Mouse (Mus musculus): ENCODE results near the gene Abtb2. TPM values are rescaled to one million over a fixed set of nuclear protein-coding genes. Genes with fewer than 3 reads are reported as not detected.
A peak's percentile ranks its signal among the peaks of the same experiment; 100 is the strongest.

The Abtb2 gene
- polyA plus RNA-seq, 1 experiment, result 16.0 TPM

DNA sequence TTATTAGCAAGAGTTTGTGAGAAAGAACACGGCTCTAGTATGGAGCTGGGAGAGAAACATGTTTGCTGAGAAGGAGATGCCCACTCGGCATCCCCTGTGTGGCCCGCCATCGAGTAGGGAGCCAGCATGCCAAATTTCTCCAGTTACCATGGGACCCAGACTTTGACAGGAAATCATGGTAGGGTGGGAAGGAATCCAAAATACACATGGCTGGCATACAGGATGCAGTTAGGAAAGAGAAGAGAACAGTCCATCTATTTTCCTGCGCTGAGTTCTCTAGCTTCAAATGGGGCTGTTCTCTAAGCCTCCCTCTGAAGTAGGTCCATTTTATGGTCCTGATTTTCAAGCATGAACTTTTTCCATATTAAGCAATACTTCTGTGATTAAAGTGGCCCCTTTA lies 22.7 kb downstream of the Abtb2 start:
- Histone ChIP-seq H3K27ac (ENCODE audit: insufficient read depth, low read length) (no peak overlapping the region), H3K4me1 (ENCODE audit: control insufficient read depth, insufficient read depth, low read length) (peaks cover 9% of the 10 kb centered on the region), H3K27me3 (ENCODE audit: control insufficient read depth, insufficient read depth, low read length) (no peaks in the 10 kb centered on the region), H3K4me3 (replicated peaks; ENCODE audit: insufficient read depth, low read depth, low read length) (no peak overlapping the region)
- 42% methylated on average over 5 of the region's 5 CpGs for WGBS
- no peak for DNase-seq
- TF ChIP-seq POLR2A (IDR thresholded peaks at IDR 0.05; ENCODE audit: borderline replicate concordance, insufficient read depth, low read length) (no peak), CTCF (IDR thresholded peaks at IDR 0.05; ENCODE audit: borderline replicate concordance, insufficient read depth, low read depth, low read length) (no peak)

DNA sequence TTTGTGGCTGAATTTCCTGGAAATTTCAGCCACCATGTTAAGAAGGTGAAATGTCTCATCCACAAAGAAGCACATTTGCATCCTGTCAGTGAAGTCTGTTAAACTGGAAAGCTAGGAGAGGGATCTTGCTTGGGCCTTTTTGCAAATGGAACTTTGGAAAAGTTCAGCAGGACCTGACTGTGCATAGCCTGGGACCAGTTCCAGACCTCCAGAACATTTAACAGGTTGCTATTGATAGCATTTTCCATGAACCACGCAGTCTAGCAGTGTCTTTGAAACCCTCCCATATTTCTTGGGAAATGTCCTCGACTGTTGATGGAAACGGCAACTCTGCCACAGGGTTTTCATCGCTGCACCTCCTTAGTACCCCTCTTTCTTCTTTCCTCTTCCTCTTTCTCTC lies 23.3 kb downstream of the Abtb2 start:
- H3K4me1 ChIP-seq (ENCODE audit: control insufficient read depth, insufficient read depth, low read length), result peaks cover 9% of the 10 kb centered on the region

DNA sequence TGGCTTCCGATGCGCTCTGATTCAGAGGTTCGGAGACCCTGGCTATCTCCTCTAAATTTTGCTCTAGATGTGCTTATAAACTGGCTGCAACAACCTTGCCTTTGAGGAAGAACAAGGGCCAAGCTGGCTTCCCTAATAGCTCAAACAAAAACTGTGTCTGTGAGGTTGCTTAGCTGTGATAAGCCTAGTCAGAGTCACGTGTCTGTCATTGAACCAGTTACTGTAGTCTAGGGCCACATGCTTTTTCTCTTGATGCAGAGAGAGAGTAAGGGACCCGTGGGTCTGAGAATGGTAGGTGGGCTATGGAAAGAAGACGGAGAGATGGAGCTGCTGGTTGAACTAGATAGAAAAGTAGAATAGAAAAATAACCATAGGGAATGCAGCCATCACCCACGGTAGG lies 24.5 kb downstream of the Abtb2 start:
- Histone ChIP-seq H3K4me1 (ENCODE audit: control insufficient read depth, insufficient read depth, low read length) (peaks cover 9% of the 10 kb centered on the region), H3K27me3 (ENCODE audit: control insufficient read depth, insufficient read depth, low read length) (no peaks in the 10 kb centered on the region), H3K4me3 (replicated peaks; ENCODE audit: insufficient read depth, low read depth, low read length) (no peak overlapping the region), H3K27ac (ENCODE audit: insufficient read depth, low read length) (no peak overlapping the region)
- WGBS, result 96% methylated on average over 7 of the region's 7 CpGs
- no peak for TF ChIP-seq POLR2A (IDR thresholded peaks at IDR 0.05; ENCODE audit: borderline replicate concordance, insufficient read depth, low read length)
- DNase-seq, result no peak

More for the DNA sequence above, 23.3 kb downstream of the Abtb2 start:
- H3K4me3 ChIP-seq (replicated peaks; ENCODE audit: insufficient read depth, low read depth, low read length), result no peak overlapping the region
- H3K27ac ChIP-seq (ENCODE audit: insufficient read depth, low read length), result no peak overlapping the region
- no peaks in the 10 kb centered on the region for H3K27me3 ChIP-seq (ENCODE audit: control insufficient read depth, insufficient read depth, low read length)
- no peak for DNase-seq
- no peak for TF ChIP-seq CTCF (IDR thresholded peaks at IDR 0.05; ENCODE audit: borderline replicate concordance, insufficient read depth, low read depth, low read length)
- TF ChIP-seq POLR2A (IDR thresholded peaks at IDR 0.05; ENCODE audit: borderline replicate concordance, insufficient read depth, low read length), result no peak
- 80% methylated on average over 4 of the region's 4 CpGs for WGBS

DNA sequence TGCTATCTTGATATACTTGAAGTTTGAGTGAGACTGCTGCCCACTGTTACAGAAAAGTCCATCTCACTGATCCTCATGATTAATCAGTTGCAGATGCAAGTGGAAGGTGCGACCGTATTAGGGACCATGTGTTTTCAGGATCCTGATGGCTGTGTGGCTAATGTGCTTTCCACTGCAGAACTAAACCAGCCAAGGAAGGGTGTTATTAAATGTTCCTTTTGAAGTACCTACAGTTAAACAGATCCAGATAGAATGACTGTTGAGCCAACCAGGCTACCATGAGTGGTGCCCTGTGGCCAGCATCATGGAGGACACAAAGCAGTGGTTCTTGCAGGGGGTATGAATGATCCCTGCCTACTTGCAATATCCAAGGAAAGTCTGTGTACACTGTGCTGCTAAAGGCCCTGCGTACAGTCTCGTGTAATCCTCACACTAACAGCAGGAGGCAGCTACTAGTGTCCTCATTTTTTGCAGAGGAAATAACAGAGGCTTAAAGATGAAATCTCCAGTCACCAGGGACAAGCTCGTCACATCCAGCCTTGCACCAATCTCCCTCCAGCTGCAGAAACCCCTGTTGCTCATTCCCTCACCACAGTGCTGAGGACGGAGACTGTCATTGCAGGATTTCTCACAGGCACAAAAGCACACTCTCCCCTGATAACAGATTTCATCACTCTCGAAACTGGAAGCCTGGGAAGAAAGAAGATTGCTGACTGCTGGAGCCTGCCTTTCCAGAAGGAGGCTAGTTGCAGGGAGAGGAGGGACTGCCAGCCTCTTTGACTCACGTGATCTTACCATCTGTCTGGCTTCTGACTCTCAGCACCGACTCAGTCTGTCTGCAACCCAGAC lies 25.9 kb downstream of the Abtb2 start:
- Histone ChIP-seq H3K27ac (ENCODE audit: insufficient read depth, low read length) (no peak overlapping the region), H3K4me3 (replicated peaks; ENCODE audit: insufficient read depth, low read depth, low read length) (no peak overlapping the region), H3K27me3 (ENCODE audit: control insufficient read depth, insufficient read depth, low read length) (no peaks in the 10 kb centered on the region), H3K4me1 (ENCODE audit: control insufficient read depth, insufficient read depth, low read length) (peaks cover 9% of the 10 kb centered on the region)
- peak; percentile 48 to 73 for DNase-seq
- no peak for TF ChIP-seq CTCF (IDR thresholded peaks at IDR 0.05; ENCODE audit: borderline replicate concordance, insufficient read depth, low read depth, low read length)
- TF ChIP-seq POLR2A (IDR thresholded peaks at IDR 0.05; ENCODE audit: borderline replicate concordance, insufficient read depth, low read length), result no peak
- 46% methylated on average over 9 of the region's 9 CpGs for WGBS

DNA sequence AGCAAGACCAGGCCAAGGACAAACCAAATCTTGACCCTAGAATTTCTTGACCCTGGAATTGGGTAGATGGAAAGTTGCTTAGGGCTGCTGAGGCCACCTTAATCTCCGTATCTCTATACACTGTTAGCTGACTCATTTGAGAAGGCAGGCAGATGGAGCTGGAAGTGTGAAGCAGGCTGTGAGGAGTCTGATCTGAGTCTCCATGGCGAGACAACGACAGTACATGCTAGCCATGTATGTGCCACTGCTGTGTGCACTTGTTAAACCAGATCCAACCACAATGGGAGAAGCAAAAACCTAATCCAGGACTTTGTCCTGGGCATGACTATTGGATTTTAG lies 26.4 kb downstream of the Abtb2 start:
- no peak overlapping the region for H3K4me3 ChIP-seq (replicated peaks; ENCODE audit: insufficient read depth, low read depth, low read length)
- whole genome bisulfite sequencing, result 60% methylated on average over 3 of the region's 3 CpGs
- H3K4me1 ChIP-seq (ENCODE audit: control insufficient read depth, insufficient read depth, low read length), result peaks cover 9% of the 10 kb centered on the region
- no peaks in the 10 kb centered on the region for H3K27me3 ChIP-seq (ENCODE audit: control insufficient read depth, insufficient read depth, low read length)
- DNase-seq, result no peak
- no peak for TF ChIP-seq POLR2A (IDR thresholded peaks at IDR 0.05; ENCODE audit: borderline replicate concordance, insufficient read depth, low read length)
- no peak for TF ChIP-seq CTCF (IDR thresholded peaks at IDR 0.05; ENCODE audit: borderline replicate concordance, insufficient read depth, low read depth, low read length)
- no peak overlapping the region for H3K27ac ChIP-seq (ENCODE audit: insufficient read depth, low read length)

DNA sequence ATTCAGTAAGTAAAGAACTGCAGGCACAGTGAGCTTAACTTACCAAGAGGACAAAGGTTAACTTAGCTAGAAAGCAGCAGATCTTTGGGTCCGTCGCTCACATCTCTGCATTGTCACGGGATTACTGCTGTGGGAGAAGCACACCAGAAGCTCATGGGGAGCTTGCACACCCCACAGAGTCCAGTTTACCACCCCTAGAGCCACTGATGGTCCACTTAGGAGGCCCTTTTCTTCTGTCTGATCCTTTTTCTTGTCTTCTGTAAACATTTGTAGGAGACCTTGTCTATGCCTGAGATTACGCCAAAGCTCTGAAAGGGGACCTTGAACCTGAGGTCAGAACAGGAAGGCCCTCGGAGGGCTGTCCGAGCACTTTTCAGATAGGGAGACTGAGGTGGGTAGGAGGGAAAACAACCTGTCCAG lies 28.5 kb downstream of the Abtb2 start:
- Histone ChIP-seq H3K27ac (ENCODE audit: insufficient read depth, low read length) (no peak overlapping the region), H3K4me3 (replicated peaks; ENCODE audit: insufficient read depth, low read depth, low read length) (no peak overlapping the region), H3K4me1 (ENCODE audit: control insufficient read depth, insufficient read depth, low read length) (peaks cover 9% of the 10 kb centered on the region), H3K27me3 (ENCODE audit: control insufficient read depth, insufficient read depth, low read length) (no peaks in the 10 kb centered on the region)
- WGBS, result 97% methylated on average over 6 of the region's 6 CpGs
- no peak for TF ChIP-seq POLR2A (IDR thresholded peaks at IDR 0.05; ENCODE audit: borderline replicate concordance, insufficient read depth, low read length)
- no peak for TF ChIP-seq CTCF (IDR thresholded peaks at IDR 0.05; ENCODE audit: borderline replicate concordance, insufficient read depth, low read depth, low read length)
- no peak for DNase-seq

DNA sequence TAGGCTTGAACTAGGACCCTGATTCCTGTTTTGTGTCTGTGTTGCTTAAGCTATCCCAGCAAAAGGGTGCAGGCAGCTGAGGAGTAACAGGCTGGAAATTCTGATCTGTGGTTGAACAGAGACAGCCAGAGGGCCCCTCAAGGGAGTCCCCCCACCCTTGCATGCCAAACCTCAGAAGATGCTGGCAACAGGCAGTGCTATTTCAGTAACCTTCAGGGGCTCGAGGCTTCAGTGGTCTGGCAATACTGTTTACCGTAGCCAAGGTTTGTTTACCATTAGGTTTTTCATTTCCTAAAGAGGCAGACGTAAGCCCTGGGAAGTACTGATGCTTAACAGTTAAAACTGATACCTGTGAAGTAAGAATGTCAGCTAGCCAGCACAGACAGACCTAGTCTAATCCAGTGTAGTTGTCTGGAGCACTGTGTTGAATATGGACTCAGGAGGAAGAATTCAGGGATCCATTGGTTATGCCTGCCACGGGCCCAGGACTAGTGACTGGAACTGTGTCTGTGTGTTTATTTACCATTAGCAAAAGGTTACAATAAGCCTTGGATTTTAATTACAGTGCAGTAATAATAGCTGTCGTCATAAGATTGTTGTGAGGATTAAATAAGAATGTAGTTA lies 29.0 kb downstream of the Abtb2 start:
- H3K27me3 ChIP-seq (ENCODE audit: control insufficient read depth, insufficient read depth, low read length), result no peaks in the 10 kb centered on the region
- 86% methylated on average over 5 of the region's 5 CpGs for WGBS
- H3K4me3 ChIP-seq (replicated peaks; ENCODE audit: insufficient read depth, low read depth, low read length), result no peak overlapping the region
- TF ChIP-seq POLR2A (IDR thresholded peaks at IDR 0.05; ENCODE audit: borderline replicate concordance, insufficient read depth, low read length) (no peak), CTCF (IDR thresholded peaks at IDR 0.05; ENCODE audit: borderline replicate concordance, insufficient read depth, low read depth, low read length) (no peak)
- H3K27ac ChIP-seq (ENCODE audit: insufficient read depth, low read length), result no peak overlapping the region
- peaks cover 13% of the 10 kb centered on the region for H3K4me1 ChIP-seq (ENCODE audit: control insufficient read depth, insufficient read depth, low read length)
- no peak for DNase-seq

DNA sequence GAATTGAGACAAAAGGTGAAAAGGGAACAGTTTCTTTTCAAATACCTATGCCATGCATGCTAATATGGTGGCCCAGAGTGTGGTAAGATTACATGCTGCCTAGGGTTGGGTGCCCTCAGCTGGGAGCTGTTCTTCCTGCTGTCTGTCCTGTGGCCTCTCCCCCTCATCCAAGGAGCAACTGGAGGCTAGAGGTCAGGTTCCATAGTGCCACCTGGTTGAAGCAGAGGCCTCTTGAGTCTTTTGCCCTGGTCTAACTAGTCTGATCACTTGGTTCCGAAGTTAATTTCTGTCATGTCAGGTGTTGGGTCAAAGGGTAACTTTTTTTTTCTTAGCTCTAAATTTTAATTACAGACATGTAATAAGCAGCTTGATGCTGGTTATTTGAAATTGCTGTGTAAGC lies 33.2 kb downstream of the Abtb2 start:
- Histone ChIP-seq H3K4me3 (replicated peaks; ENCODE audit: insufficient read depth, low read depth, low read length) (no peak overlapping the region), H3K27ac (ENCODE audit: insufficient read depth, low read length) (no peak overlapping the region), H3K4me1 (ENCODE audit: control insufficient read depth, insufficient read depth, low read length) (peaks cover 7% of the 10 kb centered on the region; the same call in 1 of the 2 replicates), H3K27me3 (ENCODE audit: control insufficient read depth, insufficient read depth, low read length) (no peaks in the 10 kb centered on the region)
- no peak for DNase-seq
- TF ChIP-seq CTCF (IDR thresholded peaks at IDR 0.05; ENCODE audit: borderline replicate concordance, insufficient read depth, low read depth, low read length) (no peak), POLR2A (IDR thresholded peaks at IDR 0.05; ENCODE audit: borderline replicate concordance, insufficient read depth, low read length) (no peak)
- WGBS, result 97% methylated on average over 1 of the region's 1 CpGs

Data from cerebellum, adult 2 months (tissue).